Mouse (Mus musculus): ENCODE results near the gene Map3k3.
"Not testable (repeated sequence)": the region's sequence is repeated elsewhere in the genome, so short reads cannot be mapped to it uniquely, and the experiment has no call there.

Gene Map3k3

DNA sequence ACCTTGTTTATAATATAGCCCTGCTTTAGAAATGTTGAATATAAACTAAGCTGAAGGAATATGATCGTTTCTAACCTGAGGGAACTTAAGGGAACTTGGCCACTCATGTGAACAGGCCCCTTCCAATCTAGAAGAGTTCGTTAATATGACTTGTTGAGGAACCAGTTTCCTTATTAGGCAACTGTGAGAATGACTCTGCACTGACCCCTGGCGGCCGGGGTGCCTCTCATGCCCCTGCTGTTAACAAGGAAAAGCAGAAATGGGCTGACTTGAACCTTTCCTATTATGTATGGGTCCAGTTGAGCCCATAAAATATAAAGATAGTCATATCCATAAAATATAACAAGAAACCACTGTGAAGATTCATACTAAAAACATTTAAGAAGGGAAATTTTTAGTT is 8.1 kb upstream of the Map3k3 start:
- DNase-seq (ENCODE audit: low read depth, low spot score) = peak; percentile 72

DNA sequence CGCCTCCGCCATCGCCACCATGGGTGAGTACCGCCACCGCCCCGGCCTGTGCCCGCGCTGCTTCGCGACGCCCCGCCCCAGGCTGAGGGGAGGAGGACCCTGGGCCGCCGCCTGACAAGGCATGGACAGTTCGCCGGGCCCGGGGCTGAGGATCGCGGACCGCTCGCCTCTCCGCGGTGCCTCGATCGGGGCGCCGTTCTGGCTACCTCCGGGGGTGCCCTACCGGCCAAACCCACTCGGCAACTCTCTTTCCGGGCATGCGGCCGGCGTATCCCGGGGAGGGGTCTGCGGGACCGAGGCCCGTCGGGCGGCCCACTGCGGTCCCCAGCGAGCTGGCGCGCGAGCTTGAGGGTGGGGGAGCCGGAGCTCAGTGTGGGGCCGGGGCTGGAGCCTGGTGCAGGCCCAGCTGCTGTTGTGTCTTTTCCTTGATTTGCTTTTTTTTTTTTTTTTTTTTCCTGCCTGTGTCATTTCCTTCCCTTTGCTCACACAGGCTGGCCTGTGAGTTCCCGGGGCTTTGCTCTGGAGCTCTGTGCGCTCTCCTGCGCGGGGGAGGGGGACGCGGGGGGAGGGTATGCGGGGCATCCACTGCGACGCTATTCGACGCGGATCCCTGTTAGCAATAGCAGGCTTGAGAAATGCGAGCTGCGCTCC is 623 bp downstream of the Map3k3 start:
- peak; percentile 69 for DNase-seq (ENCODE audit: low read depth, low spot score)

DNA sequence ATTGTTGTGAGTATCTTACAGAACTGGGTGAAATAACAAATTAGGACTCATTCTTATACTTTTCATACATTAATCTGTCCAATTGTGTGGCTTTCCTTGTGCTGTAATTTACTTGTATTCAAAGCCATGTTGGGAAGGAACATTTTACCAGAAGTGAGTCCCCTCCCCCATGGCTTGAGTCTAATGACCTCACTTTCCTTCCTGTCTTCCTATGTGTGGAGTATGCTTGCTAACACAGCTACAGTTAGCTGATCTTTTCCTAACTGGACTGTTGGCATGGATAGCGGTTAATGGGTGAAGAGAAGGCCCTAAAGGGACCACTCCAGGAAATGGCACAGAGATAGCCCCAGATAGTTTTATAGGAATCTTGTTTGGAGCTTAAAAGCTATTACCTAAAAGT is 13.8 kb downstream of the Map3k3 start:
- DNase-seq (ENCODE audit: low read depth, low spot score) = no peak

DNA sequence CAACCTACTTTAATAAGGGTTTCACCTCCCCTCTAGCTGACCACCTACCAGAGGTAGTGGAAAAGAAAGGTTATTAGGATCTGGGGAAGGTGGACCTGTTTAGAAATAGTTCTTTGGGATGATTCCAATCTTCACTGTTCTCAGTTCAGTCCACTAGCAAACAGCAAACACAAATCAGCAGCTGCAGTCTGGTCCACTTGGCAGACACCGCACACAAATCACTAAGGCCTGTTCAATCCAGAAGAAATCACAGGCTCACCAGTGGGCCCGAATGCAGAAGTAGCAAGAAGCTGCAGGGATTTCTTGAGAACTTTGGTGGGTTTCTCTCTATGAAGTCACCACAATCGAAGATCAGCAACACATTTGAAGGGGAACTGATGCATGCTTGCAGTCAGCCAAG is 18.5 kb downstream of the Map3k3 start:
- DNase-seq (ENCODE audit: low read depth, low spot score) = no peak

DNA sequence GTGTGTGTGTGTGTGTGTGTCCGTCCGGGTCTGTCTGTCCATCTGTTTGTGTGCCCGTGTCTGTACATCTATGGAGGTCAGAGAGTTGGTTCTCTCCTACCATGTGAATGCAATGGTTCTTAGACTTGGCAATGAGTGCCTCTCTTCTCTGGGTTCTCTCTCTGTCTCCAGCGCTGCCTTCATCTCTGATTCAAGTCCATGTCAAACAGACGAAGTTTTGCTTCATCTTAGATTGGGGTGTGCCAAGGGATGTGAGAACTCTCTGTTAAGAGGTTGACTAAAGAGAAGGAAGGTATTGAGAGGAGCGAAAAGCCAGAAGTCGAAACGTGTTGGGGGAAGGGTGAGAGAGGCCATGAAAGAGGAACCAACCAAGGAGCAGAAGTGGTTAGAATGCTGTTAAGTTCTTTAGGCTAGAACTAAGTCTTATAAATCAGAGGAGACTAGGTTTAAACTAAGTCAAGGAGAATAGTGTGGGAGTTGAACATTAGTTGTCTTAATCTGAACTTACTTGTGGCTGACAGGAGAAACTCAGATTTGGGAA is 21.7 kb downstream of the Map3k3 start:
- DNase-seq (ENCODE audit: low read depth, low spot score) = no peak

DNA sequence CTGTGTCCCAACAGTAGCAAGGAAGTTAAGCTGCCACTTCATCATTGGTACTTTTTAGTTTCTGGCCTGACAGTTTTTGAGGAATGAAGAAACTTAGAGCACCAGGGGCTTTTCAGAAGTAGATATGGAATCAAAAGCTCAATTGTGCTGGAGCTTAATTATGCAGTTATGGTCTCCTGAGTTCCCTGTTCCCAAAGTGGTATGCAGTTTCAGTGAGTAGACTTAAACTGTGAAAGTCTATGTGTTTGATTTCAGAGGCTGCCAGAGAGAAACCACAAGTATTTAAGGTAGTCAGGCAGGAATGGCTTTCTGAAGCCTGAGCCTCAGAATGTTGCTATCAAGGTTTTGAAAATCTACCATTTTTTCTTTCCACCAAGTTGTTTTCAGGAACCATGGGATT is 27.3 kb downstream of the Map3k3 start:
- no peak for DNase-seq (ENCODE audit: low read depth, low spot score)

DNA sequence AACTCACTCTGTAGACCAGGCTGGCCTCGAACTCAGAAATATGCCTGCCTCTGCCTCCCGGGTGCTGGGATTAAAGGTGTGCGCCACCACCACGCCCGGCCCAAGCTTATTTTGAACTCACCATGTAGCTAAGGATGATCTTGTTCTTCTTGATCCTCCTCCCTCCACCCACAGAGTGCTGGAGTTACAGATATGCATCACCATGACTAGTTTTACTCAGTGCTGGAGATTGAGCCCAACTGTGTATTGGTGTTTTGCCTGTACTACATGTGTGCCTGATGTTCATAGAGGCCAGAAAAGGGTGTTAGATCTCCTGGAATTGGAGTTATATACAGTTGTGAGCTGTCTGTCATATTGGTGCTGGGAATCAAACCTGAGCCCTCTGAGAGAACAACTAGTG is 37.8 kb downstream of the Map3k3 start:
- no peak for DNase-seq (ENCODE audit: low read depth, low spot score)

DNA sequence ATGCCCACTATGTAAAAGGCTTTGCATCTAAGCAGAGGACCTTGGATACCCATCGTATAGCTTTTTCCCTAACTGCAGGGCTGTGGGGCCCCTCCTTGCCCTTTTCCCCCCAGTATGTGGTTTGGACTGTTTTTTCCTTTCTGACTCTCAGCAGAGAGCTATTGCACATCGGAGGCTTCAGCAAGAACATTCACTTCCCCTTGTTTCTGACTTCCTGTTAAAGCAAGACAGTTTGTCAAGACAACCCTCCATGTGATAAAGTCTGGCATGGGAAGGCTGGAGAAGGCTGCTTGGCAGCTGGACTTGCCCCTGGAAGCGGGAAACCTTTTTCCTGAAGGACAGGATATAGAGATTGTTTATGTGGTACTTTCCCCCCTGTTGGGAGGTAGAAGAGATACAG is 38.3 kb downstream of the Map3k3 start:
- DNase-seq (ENCODE audit: low read depth, low spot score) = no peak

DNA sequence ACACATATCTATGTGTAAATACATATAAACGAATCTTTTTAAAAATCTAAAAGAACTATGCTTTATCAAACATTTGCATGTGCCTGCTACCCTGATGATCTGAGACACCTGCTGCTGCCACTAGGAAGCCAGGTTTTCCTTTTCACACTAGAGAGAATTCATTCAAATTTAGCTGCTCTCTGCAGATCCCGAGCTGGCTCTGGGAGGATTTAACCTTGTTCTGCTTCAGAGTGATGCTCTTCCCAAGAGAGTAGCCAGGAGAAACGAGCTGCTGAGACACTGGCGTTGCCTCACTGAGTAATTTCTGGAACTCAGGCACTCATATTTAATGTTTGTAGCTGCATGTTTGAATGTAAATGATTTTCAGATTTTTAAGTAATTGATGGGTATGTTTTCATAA is 40.4 kb downstream of the Map3k3 start:
- no peak for DNase-seq (ENCODE audit: low read depth, low spot score)

DNA sequence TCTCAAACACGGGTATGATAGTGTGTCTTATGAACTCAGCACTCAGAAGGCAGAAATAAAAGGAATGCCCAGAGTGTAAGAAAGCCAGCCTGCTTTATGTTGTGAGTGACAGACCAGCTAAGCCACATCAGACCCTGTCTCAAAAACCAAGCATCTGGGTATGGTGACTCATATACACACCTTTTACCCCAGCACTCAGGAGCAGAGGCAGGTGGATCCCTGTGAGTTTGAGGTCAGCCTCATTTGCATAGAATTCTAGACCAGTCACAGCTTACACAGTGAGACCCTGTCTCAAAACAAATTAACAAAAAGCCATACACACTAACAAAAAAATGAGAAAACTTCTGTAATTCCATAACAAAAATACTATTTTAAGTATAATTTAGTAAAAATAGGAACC is 41.4 kb downstream of the Map3k3 start:
- no peak for DNase-seq (ENCODE audit: low read depth, low spot score)

DNA sequence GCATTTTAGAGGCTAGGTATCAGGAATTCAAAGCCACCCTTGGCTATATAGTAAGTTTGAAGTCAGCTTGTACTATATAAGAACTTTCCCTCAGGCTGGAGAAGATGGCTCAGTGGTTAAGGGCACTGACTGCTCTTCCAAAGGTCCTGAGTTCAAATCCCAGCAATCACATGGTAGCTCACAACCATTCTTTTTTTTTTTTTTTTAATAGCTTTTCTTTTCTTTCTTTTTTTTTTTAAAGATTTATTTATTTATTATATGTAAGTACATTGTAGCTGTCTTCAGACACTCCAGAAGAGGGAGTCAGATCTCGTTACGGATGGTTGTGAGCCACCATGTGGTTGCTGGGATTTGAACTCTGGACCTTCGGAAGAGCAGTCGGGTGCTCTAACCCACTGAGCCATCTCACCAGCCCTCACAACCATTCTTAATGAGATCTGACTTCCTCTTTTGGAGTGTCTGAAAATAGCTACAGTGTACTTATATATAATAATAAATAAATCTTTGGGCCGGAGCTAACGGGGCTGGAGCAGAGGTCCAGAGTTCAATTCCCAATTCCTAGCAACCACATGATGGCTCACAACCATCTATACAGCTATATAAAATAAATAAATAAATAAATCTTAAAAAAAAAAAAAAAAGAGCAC is 42.4 kb downstream of the Map3k3 start:
- not testable (repeated sequence) for DNase-seq (ENCODE audit: low read depth, low spot score)

DNA sequence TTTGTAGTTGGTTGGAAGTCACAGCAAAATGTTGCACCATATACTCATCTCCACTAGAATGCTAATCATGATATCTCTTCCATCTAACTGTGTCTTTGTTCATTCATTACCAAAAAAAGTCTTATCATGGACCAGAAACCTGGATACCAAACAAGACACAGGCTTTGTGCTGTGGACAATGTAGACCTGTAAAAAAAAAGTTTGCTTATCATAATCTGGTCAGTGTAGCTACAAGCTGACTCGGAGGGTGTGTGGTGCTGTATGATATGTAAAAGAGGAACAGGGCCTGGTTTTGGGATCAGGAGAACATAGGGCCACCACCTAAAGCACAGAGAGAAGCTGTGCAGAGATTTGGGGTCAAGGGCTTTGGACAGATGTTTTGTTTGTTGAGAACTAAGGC is 45.1 kb downstream of the Map3k3 start:
- DNase-seq (ENCODE audit: low read depth, low spot score) = no peak

DNA sequence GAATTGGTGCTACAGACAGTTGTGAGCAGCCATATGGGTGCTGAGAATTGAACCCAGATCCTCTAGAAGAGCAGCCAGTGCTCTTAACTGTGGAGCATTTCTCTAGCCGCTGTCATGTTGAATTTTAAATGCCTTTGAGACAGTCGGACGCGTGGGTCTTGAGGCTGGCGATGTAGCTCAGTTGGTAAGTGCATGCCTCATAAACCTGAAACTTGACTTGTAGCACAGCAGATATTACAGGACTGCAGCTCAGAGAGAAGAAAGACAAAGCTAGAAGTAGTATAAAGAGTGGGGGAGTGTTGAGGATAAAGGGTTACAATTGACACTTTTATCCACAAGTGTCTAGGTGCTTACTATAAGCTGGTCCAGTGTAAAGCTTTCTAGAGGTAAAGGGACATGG is 48.1 kb downstream of the Map3k3 start:
- no peak for DNase-seq (ENCODE audit: low read depth, low spot score)

DNA sequence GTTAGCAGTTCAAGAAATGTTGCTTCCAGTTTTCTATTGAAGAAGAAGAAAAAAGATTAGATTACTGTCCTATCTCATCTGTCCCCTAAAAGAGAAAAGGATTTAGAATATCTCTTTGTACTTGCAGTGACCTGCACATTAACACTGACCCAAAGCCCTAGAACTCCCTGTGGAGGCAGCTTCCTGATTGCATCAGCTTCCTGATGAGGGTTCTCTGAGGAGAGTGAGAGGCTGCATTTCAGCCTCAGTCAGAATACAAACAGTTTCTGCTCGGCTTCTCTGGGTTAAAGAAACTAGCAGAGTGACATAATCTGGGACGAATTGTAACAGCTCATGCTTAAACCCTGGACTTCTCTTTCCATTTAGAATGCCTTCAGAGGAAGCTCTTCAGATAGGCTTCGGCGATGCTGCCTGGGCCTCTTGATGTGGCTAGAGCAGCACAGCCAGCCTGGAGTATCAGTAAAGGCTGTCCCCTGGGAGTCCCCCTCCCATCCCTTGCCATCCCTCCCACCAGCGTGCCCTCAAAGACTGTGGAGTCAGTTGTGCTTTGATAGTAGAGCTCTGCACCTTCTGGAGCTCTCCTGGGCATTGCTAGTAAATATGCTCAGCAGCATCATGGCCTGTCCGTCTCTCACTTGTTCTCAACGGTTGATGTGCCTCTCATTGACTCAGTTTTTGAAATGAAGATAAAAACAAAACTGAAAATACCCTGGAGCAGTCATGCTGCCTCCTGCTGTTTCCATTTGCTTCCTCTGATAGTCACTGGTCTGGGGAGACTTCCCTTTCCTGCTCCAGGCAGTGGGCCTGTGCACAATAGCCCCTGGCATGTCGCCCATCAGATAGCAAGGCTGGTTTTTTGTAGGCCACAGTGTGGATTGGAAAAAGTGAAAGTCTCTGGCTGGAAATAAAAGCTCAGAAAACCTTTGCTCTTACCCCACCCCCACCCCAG is 50.4 kb downstream of the Map3k3 start:
- DNase-seq (ENCODE audit: low read depth, low spot score) = peak; percentile 36

DNA sequence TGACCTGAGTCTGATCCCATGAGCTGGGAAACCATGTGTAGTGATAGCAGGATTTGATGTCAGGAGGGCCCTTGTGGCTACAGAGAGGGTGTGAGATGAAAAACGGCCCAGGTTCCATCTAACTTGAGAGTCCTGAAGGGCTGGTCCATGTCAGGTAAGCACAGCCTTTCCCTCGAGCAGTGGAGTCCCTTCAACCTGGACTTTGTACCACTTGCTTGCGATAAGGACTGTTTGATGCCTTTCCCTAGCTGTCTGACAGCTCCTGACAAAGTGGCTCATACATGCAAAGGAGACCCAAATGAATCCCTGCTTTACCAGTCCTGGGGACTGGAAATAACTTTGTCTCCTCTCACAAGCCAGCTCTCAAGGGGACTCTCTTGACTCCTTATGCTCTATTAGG is 66.8 kb downstream of the Map3k3 start:
- DNase-seq (ENCODE audit: low read depth, low spot score) = no peak

DNA sequence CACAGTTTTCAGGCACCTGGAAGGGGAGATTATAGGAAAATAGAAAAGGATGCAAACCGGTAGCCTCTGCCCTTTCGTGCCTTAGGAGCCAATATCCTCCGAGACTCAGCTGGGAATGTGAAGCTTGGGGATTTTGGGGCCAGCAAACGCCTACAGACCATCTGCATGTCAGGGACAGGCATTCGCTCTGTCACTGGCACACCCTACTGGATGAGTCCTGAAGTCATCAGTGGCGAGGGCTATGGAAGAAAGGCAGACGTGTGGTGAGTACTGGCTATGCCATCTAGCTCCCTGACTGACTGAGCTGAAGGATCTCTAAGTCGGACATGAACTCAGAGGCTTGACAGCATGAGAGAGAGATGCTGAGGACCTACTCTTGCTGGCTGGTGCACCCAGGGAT is 67.7 kb downstream of the Map3k3 start:
- no peak for DNase-seq (ENCODE audit: low read depth, low spot score)

DNA sequence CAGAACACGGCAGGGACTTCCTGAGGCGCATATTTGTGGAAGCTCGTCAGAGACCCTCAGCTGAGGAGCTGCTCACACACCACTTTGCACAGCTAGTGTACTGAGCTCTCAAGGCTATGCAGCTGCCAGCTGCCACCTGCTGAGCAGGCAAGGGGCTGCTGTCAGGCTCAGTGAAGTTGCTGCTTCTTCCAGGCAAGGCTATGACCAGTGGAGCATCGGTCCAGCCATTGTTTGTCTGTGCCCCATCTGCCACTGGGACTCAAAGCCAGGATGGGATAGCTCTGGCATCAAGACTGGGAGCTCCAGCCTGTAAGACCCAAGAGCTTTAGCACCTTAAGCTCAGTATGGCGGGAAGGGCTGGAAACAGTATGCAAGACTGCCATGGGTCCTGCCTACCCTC is 69.7 kb downstream of the Map3k3 start:
- DNase-seq (ENCODE audit: low read depth, low spot score) = no peak

DNA sequence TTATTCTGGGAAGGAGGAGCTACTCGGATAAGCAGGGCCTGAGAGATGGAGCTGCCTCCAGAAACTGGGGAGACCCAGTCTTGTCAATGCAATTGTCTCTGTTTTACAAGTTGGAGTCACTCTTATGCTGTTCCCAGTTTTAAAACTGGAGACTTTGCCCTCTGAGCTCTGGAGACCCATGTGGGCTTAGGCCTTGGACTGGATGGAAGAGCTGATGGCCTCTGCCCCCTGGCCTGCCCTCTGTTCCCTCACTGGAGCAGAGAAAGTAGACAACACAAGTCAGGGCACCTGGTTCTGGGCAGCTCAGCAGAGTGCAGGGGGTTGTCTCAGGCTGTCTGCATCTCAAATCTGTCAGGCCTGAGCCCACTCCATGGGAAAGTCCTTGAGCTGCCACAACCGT is 70.4 kb downstream of the Map3k3 start:
- DNase-seq (ENCODE audit: low read depth, low spot score) = no peak

DNA sequence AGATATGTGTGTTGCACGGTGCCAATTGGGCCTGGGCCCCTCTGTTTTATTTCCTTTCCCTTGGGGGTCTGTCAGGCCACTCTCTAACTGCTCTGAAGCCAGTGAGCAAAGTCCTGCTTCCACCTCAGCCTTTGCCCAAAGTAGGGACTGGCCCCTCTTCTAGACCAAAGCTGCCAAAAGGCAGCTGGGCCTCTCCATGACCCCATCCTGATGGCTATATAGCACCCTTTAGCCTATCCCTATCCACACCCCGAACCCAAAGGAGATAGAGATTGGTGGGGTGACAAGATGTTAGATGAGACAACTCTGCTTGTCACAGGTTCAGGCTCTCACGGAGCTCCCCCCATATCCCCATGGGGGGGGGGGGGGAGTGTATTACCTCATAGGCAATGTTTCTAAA is 71.3 kb downstream of the Map3k3 start:
- DNase-seq (ENCODE audit: low read depth, low spot score) = no peak

DNA sequence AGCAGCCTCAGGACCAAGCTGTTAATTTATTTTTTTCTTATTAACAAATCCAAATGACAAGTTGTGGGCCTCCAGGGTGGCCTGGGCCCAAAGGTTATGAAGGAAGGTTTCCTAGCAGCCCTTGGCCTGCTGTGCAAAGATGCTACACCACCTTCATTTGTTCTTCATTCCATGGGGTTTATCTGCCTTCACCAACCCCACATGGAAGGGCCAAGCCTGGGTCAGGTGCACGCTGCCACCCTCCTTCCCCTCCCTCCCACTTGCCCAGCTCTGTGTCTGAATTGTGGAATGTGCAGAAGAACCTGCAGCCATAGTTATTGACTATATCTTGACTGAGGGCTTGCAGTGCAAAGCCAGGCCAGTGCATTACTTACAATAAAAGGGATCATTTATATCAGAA is 71.8 kb downstream of the Map3k3 start:
- no peak for DNase-seq (ENCODE audit: low read depth, low spot score)

DNA sequence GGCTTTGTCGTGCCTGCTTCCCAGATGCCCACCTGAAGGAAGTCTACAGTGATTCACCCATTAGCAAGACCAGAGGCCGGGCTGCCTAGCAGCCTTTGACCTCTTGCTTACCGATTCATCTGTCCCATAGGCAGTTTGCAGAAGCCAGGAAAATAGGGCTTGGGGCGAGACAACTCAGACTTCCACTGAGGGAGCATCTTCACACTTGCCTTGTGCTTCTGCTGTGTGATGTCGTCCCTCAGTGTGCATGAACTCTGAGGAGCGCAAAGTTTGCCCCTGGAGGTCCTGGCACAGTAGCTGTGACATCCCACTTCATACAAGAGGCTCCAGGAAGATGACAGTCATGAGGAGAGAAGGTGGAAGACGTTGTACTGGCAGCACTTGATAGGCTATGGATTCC is 72.7 kb downstream of the Map3k3 start:
- DNase-seq (ENCODE audit: low read depth, low spot score) = no peak
